Mouse (Mus musculus) layer of hippocampus, postnatal 10 days (tissue): Measurements from ENCODE around the gene Rbfox1. TPM values are rescaled to one million over a fixed set of nuclear protein-coding genes. Genes with fewer than 3 reads are reported as not detected.

Experiments
- DNase-seq, 2 experiments: peaks; one replicate each; pipeline ENCODE4 v3.0.0; 2021; ENCODE audit warnings: low spot score in 2 of 2
- total RNA-seq, 2 experiments: library from RNA; stranded (reverse); gene quantifications; 2 replicates each; pipeline ENCODE4 v1.2.3; 2021

Gene Rbfox1
- total RNA-seq, 2 experiments from 2014 or later = 275 to 280 TPM

- DNase-seq = peak; percentile 49 to 50
Observed at GRCm38 (mm10) chr16:7005478-7005877, 1120.3 kb downstream of the Rbfox1 start.

DNA sequence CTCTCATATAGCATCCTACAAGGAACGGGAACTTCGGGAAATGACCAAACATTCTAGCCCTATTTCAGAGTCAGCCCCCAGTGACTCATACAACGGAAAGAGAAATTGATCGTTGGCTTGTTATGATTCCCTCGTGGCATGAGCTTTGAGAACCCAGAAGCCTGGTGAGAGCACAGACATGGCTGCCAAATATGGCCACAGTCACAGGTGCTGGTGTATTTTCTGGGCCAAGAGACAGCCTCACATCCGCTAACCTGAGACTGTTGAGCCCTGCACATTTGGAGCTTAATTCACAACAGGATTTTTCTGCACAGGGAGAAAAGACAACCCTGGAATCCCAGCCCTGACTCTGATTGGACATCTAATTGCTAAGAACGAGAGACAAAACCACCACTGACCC, 1132.2 kb downstream of the Rbfox1 start:
- DNase-seq = no peak

DNA sequence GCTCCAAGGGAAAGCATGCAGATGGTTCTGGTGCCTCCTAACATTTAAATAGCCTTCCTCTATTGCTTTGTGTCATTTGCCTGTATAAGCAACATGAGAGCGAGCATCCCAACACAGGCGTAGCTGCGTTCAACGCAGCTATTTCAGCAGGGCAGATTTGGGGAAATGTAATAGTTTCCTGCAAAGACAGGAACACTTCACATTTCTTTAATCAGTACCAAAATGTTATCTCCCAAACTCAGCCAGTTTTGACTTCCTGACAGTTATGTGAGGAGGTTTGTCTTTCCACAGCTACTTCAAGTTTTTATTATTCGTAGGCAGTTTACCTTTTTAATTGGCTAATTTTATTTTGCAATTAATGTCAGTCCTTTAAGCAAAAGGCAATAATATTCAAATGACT, 1149.1 kb downstream of the Rbfox1 start:
- DNase-seq = no peak

DNA sequence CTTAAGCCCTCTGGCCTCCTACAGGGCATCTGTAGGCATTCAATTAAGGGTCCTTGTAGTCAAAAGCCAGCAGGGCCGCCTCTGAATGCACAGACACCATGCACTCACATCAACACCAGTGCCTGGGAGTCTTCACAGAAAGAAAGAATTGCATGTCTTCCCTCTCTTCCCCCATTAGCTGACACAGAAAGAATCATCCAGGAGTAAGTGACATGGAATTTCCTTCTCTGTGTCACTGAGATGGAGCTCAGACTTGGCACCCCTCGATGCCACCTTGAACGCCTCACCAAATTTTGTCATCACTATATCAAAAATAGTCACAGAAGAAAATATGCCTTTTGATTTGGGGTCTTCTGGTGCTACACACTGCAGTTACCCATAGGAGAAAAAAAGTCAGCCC, 1151.4 kb downstream of the Rbfox1 start:
- DNase-seq = no peak

DNA sequence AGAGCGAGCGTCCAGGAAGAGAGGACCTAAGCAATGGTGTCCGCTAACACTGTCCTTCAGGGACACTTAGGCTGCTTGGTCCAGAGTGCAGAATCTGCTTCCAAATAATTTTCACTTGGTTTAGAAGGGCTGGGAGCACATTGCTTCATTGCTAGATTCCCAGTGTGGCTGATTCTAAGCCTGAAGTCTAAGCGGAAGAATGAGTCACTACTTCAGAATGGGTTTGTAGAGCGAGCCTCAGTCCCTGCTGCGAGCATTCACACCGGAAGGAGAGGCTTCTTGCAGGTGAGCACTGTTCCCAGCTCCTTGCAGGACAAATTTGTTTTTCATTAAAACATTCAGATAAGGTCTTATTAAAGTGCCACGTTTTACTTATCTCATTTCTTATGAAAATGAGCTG, 1151.8 kb downstream of the Rbfox1 start:
- DNase-seq = no peak

DNA sequence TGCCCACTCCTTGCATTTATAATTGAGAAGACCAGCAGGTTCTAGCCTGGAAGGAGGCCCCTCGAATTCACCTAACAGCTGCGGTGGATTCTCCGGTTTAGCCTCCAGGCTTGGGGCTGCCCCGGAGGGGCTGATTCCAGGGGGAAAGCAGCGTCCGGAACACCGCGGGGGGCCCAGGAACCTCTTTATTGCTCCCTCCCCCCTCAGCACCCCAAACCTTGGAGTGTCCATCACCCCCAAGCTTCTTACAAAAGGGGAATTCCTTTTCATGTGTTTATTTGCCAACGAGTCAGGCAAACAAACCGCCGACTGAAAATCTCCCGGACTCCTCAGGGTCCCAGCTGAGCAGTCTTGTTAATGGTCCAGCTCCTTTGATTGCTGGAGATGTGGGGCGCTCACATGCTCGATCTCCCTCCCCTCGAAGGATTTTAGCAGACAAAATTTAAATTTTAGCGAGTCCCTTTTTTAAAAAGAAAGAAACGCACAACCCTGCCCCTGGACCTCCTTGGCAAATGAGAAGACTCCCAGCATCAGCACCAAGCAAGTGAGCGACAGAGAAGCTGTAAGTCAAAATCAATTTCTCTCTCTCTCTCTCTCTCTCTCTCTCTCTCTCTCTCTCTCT, 1153.6 kb downstream of the Rbfox1 start:
- no peak for DNase-seq

DNA sequence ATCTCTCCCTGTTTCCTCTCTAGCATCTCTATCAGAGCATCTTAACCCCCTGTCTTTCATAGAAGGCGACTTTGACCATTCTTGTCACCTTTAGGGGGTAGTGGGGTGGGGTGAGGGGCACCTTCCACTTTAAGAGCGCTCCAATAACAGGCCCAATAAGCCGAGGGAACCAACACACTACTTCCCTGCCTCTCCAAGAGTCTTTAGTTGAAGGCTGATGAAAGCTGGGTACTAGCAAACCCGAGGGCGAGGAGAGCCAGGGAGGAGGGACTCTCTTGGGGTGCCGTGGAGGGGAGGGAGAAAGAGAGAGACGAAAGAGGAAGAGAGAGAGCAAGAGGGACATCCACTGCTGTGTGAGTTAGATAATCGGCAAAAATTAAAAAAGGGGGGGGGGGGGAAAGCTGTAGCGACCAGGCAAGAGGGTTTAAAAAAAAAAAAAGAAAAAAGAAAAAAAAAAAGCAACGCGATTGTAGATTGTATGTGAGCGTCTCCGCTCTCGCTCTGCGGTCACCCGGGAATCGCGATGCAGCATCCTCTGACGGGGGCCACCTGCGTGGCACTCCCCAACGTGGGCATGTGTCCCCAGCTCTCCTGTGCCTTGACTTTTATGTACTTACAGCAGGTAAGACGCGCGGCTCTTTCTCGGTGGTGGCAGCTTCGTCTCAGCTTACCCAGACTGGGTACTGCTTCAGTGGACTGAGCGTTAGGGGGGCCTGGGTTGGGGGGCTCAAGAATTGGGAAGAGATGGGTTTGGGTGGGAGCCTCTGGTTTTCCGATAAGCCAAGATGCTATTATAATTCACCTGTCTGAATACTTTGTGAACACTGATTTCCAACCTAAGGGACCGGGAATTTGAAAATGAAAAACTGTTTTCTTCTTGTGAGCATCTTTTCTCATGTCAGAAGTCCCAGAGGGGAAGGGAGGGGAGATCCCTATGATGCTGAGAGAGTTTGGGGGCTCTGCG, 1154.5 kb downstream of the Rbfox1 start:
- DNase-seq = peak in 1 of 2 experiments; percentile 47

GRCm38 (mm10) chr16:7040691-7041090, 1155.5 kb downstream of the Rbfox1 start:
- DNase-seq = no peak

- DNase-seq = no peak
Observed at GRCm38 (mm10) chr16:7047421-7047820, 1162.3 kb downstream of the Rbfox1 start.

GRCm38 (mm10) chr16:7049162-7049971, 1164.2 kb downstream of the Rbfox1 start:
- DNase-seq = peak; percentile 46 to 57

DNA sequence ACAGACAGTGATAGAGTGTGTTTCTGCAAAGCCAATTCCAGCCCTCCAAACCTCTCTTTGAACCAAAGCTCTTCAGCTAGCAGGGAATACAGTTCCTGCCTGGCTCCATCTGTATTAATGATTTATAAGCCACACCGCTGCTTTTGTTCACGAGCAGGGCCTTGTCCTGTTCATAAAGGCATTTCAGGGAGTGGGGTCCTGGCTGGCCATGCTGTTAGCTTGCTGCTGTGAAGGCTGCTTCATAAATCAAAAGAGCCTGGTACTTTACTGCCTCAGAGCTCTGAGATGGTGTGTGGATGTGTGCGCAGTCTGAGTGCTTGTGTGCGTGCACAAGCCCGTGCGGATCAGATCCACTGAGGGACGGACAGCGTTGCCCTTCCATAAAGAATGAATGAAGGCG, 1165.8 kb downstream of the Rbfox1 start:
- no peak for DNase-seq

- DNase-seq = no peak
Observed at GRCm38 (mm10) chr16:7051991-7052390, 1166.8 kb downstream of the Rbfox1 start.

DNA sequence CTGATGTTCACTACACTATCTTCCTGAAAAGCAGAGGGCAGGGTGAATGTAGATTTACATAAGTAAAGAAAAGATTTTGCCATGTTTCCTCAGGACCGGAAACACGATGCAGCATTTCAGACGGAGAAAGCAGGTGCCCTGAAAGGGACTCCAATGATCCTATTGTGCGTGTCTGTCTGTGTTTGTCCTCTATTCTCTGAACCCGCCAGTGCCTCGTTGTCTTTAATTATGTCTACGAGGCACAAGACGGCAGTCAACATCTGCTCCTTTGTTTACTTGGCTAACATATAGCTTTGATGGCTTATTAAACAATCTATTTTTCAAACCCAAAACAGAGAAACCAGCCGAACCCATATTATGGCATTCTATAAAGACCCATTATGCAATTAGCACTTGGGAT, 1167.3 kb downstream of the Rbfox1 start:
- DNase-seq = no peak

GRCm38 (mm10) chr16:7057789-7058188, 1172.6 kb downstream of the Rbfox1 start:
- no peak for DNase-seq

- no peak for DNase-seq
Observed at GRCm38 (mm10) chr16:7058556-7058955, 1173.4 kb downstream of the Rbfox1 start.

- no peak for DNase-seq
Observed at GRCm38 (mm10) chr16:7059596-7059995, 1174.4 kb downstream of the Rbfox1 start.

DNA sequence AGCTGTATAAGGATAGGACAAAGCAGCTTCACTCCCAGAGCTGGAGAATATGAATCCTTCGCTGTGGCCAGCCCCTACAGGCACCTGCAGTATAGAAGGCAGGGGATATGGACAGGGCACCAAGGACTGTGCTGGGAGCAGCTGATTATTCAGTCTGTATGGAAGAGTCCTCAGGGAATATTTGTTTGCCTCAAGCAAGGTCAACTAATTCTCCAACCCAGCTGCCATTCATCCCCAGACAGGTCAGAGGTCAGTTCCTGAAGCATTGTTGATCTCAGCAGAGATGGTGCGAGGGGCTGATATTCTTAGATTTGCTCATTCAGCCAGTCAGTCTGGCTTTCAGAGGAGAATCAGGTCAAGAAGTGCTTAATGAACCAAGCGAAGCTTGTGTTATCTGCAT, 1175.7 kb downstream of the Rbfox1 start:
- no peak for DNase-seq

DNA sequence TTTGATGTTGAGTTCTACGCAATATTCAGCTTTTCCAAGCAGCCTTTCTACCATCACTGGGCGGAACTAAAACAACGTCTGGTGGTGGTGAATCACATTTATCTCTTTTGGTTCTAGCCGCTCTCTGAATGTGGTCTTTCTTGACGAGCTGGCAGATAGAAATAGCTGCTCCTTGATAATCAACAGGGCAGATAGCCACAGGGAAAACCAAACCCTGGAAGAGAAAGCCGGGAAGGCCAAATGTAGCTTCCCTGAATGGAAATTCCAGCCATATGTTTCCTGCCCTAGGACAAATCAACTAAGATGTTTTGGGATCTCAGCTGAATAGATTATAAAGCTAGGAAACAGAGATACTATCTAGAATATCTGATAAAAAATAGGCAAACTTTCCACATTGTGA, 1177.4 kb downstream of the Rbfox1 start:
- no peak for DNase-seq

- no peak for DNase-seq
Observed at GRCm38 (mm10) chr16:7067109-7067508, 1182.0 kb downstream of the Rbfox1 start.

DNA sequence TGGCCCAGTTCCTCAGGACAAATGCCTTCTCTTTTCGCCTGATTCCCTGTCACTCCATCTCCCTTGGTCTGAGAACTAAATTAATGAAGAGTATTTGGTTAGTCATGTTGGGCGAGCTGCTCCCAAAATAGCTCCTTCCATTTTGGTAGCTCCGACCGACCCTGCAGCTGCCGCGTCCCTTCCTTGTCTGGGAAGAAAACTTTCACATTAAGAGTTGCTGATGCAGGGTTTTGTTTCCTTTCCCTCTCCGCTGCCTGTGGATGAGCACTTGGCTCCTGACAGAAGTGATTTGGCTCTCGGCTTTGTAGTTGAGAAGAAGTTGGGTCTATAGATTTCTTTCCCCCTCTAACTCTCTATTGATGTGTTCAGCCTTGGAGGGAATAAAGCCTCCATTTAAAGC, 1184.4 kb downstream of the Rbfox1 start:
- no peak for DNase-seq

DNA sequence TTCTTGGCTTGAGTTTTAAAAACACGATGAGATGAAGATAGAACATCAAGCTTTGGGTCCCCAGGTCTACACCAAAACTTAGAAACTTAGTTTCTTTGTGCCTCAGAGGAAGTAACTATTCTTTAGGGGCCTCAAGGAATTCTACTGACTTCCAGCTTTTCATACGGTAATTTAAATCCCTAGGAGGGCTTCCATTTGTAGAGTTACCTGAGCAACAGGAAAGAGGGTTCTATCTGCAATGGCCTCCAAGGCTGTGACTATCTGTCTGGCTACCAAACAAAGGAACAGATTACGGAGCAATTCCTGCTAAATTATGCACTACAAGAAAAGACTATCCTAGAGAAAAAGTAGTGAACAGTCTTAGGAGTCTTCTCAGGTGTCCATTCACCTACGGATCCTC, 1189.6 kb downstream of the Rbfox1 start:
- no peak for DNase-seq

GRCm38 (mm10) chr16:7075749-7076148, 1190.6 kb downstream of the Rbfox1 start:
- DNase-seq = no peak
